Mouse (Mus musculus) spleen, adult 18-20 months (tissue): ENCODE measurements around the gene Ep400.
A peak's percentile ranks its signal among the peaks of the same experiment; 100 is the strongest.

Experiments
- DNase-seq, 2 experiments: peaks; one replicate each; pipeline ENCODE4 v3.0.0; 2022; ENCODE audit warnings: mixed read lengths in 2 of 2

The Ep400 gene

DNA sequence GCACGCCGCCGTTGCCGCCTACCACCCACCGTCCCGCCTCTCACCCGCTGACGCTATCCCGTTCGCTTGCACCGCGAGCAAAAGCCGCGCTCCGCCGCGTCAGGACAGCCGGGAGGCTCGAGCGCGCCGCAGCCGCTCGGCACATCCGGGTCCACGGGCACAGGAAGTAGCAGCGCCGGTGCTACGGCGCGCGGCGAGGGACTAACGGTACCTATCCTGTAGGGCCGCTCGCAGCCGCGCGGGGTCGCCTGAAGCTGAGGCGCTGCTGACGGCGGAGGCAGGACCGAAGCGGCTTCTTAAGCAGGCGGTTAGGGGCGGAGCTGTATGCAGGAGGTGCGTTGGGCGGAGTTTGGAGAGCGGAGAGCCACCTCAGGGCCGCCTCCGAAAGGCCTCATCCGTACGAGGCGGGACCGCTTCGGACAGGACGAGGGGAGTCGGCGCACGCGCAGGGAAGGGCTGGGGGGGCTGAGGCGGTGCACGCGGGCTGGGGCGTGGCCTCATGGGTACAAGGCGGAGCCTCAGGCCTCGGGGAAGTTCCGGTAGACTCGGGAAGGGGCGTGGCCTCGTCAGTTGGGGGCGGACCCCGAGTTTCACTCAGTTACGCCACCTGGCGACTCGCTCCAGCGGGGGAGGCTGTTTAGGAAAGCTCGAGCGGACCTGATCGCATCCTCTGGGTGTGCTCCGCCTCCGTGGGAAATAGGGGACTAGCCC lies at the start of gene Ep400:
Gene Ep400, minus strand, starts transcription at position 270 of the 711 bp plus-strand sequence.
- peak; percentile 100 for DNase-seq

DNA sequence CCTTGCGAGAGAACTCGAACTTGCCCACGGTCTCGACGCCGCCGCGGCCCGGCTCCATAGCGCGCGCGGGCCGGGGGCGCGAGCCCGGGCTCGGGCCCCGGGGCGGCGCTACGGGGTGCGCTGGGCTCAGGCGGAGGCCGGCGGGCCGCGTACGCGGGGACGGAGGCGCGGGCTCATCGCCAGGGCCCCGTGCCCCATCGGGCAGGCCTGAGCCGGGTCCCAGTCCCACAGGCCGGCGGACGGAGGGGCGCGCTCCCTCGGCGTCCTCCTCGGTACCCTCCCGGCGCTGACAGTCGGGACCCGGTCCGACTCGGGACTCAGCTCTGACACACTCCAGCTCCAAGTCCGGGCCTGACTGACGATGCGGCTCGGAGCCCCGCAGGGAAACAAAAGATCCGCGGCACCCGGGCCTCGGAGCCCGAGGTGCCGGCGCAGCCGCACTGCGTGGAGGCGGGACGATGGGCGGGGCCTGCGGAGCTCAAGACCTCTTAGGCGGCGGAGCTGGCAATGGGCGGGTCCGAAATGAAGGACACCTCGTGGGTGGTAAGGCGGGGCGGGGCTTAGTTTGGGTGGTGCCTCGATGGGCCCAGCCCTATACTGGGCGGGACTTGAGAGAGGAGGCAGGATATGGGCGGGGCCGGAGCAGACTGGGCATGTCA lies 39.3 kb upstream of the Ep400 start, which contains the start of gene Ulk1:
Gene Ulk1, minus strand, starts transcription at position 431 of the 659 bp plus-strand sequence.
- DNase-seq: peak; percentile 100

DNA sequence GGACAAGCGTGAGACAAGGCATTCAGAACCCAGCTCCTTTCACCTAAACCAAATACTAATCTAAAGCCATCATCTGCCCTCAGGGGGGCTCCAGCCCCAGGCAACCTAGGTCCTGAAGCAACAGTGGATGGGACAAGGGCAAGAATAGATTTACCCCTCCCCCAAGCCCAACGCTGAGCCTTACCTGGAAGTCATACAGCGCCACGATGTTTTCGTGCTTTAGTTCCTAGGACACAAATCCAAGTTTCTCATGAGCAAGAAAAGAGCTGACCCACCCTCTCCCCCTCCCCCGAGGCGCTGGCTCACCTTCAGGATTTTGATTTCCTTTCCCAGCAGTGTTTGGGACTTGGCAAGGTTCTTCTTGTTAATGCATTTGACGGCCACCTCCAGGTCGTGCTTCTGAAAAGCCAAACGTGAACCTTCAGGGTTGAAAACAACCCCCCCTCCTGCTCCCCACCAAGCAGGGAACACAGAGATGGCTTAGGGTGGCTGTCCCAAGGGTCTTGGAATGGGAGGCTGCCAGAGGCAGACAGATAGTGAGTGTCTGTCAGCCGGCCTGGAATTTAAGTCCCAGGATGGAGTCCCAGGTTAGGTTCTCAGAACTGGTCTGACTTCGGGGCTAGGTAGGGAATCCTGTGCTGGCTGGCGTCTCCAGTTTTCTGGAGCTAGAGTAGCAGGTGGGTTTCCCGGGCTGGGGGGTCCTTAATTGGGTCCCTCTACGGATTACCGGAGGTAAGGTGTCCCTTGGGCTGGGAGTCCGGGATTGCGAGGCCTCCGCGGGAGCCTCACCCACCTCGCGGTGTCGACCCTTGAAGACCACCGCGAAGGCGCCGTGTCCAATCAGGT lies 38.5 kb upstream of the Ep400 start:
- no peak for DNase-seq

DNA sequence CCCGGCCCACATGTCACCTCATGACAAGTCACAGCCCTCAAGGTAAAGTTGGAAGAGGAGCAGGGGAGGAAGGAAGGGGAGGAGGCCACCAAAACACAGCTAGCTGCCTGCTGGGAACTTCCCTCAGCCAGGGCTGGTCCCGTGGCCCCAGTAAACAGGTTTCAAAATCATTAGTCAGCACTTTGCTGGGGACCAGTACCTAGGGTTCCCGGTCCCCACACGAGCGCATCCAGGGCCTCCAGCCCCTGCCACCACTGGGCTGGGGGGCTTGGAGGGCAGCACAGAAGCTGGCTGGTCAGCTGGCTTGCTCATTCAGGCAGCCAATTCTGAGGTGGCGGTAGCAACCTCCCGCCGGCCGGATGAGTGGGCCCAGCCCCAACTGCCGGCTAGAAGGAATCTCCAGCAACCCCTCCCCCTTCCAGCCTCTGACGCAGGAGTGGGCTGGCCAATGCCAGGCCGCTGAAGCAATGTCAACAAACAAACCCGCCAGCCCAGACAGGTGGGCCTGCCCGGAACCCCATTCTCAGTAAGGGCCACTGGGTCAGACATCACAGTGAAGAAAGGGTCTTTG lies 37.6 kb upstream of the Ep400 start:
- DNase-seq: peak; percentile 59 to 66

DNA sequence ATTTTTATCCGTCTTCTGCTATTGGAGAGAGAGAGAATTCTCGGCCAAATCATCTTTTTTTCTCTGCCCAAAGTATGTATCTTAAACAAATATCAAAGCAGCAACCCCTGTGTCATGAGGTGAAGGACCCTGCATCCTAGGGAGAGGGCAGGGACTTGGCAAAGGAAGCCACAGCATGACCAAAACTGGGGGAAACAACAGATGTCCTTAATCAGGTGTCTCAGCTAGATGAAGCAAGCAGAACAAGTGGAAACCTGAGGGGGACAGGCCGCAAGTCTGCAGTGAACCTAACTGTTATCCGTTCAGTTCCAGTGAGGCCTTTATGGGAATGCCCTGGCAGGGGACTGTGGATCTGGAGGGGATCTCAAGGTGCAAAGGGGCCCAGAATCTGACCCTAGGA lies 36.9 kb upstream of the Ep400 start:
- no peak for DNase-seq

DNA sequence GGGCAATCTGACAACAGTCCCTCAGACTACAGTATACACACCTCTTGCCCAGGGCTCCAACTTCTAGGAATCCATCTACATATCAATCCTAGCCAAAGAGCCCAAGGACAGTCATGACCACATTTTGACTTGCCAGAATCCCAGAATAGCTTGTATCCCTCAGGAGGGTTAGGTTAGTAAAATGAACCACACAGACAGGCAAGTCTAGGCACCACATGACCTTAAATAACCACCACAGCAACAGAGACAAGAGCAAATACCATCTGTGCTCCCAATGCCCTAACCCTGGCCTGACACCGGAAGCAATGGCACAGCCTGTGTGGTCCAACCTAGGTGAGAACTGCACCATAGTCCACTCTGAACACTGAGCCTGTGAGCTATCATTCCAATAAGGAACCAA lies 36.2 kb upstream of the Ep400 start:
- DNase-seq: no peak

DNA sequence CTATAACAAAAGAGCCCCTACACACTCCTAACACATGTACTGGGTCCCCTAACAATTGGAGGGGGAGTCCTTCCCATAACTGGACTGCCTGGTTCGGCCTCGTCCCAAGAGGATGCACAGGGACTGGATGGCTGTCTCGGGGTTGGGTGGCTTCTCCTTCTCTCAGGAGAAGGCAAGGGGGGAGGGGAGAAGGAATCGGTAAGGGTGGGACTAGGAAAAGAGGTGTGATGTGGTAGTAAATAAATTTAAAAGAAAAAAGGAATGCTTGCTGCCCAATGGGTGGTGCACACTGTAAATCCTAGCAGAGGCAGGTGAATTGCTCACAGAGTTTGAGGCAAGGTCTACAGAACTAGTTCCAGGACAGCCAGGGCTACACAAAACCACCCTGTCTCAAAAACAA lies 35.6 kb upstream of the Ep400 start:
- no peak for DNase-seq

DNA sequence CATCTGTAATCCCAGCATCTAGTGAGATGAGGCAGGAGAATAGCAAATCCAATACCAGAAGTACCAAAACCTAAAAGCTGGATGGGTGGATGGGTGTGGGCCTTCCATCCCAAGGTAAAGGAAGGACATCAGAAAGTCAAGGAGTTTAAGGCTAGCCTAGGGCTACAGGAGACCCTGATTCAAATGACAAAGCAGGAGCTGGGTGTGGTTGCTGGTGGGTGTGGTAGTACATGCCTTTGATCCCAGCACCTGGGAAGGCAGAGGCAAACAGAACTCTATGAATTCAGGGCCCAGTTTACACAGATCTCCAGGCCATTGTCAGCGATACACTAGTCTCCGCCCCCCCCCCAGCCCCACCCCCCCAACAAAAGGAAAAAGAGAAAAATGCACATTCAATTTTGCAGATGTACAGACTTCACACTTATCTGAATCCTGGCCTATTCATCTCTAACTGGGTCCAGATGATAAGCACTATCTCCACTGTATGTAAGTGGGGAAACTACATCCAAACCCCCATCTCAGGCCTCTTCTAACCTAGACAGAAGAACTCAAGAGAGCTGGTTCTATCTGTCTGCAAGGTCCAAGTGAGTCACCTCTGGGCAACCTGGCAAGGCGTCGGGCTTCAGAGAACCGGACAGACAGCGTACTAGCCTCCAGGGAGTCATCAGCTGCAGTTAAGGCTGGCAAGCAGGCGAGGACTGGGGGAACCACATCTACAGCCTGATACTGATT lies 33.7 kb upstream of the Ep400 start:
- DNase-seq: no peak

DNA sequence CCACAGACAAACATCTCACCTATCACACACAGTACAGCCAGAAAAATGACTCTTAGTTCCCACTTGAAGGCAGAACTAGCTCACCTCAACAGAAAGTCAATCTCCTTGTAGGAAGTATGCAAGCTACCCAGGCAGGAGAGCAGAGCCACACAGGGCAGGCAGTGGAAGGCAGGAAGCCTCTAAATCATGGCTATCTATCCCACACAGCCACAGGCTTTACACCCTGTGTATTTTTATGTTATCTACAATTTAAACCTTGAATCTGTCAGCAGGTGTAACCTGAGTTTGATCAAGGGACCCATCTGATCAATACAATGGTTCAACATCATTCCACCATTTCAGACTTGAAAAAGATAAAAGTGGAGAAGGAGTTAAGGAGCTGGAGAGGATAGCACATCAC lies 32.3 kb upstream of the Ep400 start:
- DNase-seq: no peak

DNA sequence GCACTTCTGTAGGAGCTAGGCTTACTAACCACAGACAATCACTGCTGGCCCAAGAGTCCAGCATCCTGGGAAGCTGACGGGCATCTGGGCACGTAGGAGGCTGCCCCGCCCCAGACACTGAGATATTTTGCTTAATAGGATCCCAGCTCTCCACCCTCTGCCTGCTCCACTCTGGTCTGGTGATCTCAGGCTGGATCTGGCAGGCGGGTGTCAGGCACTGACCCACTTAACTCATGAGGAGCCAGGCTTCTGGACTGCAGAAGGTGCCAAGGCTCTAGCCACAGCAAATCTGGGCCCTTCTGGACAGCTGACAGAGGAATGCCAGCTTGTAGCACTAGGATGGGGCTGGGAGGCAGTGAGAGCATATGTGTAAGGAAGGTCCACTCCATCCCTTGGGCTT lies 31.7 kb upstream of the Ep400 start:
- no peak for DNase-seq

DNA sequence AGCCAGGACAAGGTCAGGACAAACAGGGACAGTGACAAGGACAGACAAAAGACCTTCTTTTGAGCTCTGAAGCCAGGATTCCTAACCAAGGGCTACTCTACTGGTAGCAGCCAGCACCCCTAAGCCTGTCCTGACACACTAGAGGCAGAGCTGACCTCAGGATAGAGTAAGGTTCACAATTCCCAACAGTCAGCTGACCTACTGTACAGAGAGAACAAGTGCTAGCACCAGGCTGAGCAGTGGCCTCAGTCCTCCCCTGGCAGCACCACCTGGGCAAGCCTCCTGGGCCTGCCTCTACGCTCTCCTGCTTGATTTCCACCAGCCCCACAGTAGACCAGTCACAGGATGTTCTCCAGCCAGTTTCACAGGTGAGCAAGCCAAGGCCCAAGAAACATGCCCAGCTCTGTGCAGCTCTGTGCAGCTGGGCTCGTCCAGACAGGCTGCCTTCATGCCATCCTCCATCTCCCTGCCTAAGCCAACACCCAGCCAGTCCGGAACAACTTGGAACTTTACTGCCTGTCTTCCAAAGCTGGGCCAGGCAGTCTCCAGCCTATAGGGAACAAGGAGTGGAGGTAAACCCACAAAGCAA lies 30.6 kb upstream of the Ep400 start:
- no peak for DNase-seq

DNA sequence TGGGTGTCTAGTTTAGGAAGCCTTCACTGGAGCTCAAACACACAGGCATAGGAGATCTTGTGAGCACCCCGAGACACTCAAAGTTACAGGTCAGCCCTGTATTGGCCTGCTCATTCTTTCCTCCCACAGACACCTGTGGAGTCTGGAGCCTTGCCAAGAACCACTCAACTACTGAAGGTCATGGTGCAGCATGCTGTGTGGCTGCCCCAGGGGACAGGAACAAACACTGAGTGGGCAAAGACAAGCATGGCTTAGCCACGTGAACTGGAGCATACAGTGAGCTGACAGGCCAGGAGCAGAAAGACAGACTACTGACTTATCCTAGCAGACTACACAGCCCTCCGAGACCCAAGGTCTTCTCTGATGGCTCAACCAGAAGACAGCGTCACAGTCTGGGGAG lies 27.2 kb upstream of the Ep400 start:
- no peak for DNase-seq

DNA sequence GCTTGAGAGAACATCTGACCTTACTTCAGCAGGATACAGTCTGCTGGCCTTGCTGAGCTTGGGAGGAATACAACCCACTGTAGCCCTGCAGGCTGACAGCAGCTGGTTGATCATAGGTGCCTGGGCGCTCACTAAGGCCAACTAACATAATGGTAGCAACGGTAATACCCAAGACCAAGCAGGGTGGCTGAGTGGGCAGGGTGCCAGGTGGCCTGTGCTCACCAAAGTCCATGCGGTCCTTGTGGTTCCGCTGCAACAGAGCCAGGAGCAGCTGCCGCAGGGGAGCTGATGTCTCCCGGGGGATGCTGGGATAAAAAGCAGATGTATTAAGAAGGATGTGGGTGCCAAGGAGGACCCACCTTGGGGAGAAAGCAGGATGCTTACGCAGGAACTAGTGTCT lies 23.8 kb upstream of the Ep400 start:
- DNase-seq: no peak

DNA sequence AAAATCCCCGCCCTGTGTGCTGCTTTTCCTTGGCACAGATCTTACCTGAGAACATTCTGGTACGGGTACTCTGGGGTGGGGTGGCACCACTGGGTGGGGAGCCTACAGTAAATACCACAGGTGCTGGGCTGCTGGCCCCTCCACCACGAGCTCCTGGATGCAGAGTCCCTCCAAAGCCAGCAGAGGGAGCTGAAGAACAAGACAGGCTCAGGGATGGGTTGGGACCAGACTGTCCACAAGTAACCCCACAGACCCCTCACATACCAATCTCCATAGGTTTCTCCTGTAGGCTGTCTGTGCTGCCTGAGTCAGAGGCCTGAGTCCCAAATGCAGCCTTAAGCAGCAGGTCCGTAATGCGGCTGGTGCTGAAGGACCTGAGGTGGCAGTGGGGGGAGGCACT lies 18.2 kb upstream of the Ep400 start:
- DNase-seq: peak in 1 of 2 experiments; percentile 32

DNA sequence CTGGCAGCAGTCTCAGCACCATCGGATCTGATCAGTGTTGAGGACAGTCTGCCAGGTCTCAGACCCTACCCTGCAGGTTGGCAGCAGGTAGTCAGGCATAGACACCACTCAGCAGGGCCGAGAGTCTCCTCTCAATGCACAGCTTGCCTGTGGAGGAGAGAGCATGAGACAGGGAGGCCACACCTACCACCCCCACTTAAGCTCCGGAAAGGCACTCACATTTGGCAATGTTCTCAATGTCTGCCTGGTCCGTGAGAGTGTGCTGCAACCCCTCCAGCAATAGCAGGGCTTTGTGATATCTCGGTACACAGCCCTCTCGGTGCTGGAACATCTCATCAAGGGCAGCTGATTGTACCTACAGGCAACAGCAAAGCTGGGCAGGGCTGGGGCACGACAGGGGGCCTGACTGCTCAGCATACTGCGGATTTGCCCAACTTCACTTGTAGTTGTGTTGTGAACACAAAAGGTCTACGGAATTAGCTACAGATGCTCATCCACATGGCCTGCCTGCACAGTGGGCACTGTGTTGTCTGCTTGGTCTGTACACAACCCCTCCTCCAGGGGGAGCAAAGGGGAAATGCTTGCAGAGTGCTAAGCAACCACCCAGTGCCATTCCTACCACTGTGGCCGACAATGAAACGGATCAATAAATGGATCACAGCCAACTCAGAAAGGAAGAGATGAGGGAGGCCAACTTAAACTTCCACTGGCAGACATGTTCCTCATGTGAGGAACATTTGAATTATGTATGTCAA lies 15.7 kb upstream of the Ep400 start:
- no peak for DNase-seq

DNA sequence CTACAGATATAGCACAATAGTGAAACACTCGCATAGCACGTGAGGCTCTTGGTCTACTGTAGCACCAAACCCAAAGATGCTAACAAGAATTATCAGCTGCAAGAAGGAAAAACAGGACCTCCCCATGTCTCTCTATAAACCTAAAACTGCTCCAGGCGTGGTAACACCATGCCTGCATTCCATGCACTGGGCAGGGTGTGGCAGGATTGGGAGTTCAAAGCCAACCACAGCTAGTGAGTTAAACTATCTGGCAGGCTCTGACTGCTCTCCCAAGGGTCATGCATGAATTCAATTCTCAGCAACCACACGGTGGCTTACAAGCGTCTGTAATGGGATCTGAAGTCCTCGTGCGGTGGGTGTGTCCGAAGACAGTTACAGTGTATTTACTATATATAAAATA lies 12.6 kb upstream of the Ep400 start:
- DNase-seq: no peak

DNA sequence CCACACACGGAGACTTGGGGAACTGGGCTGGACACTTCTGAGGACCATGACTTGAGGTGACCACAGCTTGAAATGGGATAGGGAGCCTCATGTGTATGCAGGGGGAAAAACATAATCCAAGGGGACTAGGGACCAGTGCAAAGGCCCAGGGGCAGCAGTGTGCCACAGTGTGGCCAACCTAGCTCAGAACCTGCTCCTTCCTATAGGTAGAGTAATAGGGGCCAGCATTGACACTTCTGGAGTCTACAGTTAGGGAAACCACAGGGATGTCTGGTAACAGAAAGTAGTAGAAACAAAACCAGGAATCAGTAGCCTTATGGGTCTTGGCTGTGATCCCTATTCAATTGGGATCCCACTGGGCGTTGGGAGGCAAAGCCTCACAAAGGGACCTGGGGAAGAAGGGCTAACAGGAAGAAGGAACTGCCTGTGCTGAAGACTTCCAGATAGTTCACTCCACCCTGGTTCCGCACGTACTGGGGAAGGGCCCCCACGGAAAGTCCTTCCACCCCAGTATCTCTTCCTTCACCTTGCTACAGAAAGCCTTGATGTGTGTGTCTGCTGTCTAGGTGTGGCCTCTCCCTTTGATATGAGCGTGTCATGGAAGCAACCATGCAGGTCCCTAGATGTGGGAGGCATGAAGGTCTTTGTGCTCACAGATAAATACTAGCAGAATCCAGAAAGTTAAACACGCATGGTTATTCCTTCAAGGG lies 11.2 kb upstream of the Ep400 start:
- DNase-seq: no peak

DNA sequence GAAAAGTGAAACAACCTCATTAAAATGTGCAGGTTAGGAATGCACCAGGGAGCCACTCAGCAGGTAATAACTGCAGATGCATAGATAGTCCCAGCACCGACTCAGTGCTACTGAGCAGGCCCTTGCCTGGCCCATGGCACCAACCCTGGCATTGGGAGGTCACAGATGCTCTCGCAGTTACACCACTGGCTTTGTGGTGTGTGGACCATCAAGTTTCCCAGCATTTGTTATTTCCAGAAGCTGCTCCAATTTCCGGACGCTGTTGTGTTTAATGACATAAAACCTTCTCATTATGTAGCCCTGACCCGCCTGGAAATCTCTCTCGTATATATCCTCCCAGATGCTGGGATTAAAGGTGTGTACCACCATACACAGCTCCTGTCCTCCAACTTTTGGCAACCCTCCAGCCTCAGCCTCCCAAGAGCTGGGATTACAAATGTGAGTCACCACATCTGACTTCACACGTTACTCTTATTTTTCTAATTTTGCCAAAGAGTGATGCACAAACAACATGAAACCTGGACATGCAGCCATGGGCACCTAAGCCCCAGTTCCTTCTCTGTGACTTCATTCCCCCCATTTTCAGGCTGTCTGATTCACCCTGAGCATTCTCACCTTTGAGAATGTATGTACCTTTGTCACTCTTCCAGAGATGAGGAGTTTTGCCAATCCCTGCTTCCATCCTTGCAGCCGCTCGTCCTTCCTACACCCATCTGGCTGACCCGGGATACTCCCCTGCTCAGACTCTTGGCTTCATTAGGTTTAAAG lies 10.4 kb upstream of the Ep400 start:
- DNase-seq: no peak

DNA sequence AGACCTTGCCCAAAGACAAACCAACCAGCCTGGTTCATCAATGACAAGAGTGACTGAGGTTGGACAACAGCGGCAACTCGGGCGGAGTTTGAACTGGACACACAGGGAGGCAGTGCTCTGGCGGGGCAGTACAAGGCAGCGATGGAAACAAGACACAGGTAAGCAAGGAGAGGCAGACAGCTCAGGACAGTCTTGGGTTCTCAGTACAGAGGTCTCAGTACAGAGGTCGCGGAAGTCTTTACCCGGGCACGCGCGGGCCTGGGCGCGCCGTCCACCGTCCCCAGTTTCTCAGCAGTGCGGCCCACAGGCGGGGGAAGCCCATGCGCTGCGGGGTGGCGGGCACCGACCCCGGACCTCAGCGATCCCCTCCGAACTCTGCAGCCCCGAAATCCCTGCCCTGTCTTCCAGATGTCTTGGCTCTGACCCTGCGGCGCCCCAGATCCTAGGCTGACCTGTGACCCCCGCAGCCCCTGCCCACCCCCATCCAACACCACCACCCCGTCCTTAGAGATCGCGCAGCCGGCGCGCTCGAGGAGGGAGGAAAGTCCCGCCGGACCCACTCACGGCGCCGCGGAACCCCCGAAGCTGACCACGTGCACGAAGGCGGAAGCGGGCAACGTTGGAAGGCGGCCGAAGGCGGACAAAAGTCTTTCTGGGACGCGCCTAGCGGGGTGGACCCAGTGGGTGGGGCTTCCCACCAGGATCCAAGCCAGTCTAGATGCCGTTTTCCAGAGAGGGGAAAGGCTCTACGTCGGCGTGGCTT lies 9.7 kb upstream of the Ep400 start, which contains the start of gene Pus1:
Gene Pus1, minus strand, starts transcription at position 662 of the 763 bp plus-strand sequence.
- peak; percentile 80 to 92 for DNase-seq
